Mouse (Mus musculus) macrophage (primary cell): ENCODE results near the gene Vmn1r15. TPM values are rescaled to one million over a fixed set of nuclear protein-coding genes. Genes with fewer than 3 reads are reported as not detected.

Experiments used
- H3K27ac ChIP-seq: fragments of 350-480 bp; formaldehyde crosslinking; 2 replicates; pipeline ENCODE4 v1.9.0; 2021
- H3K36me3 ChIP-seq: fragments of 350-480 bp; formaldehyde crosslinking; 2 replicates; pipeline ENCODE4 v1.9.0; 2021; ENCODE audit errors: inconsistent target
- H3K4me3 ChIP-seq: fragments of 350-480 bp; formaldehyde crosslinking; 2 replicates; pipeline ENCODE4 v1.9.0; 2021; ENCODE audit errors: inconsistent target
- H3K79me2 ChIP-seq: fragments of 350-480 bp; formaldehyde crosslinking; 2 replicates; pipeline ENCODE4 v1.9.0; 2021; ENCODE audit errors: inconsistent target
- WGBS: methylation state at CpG from one replicate; pipeline ENCODE4 v1.1.7; 2026; ENCODE audit warnings: inconsistent platforms; ENCODE audit not compliant: missing documents; 5-methylcytosine and 5-hydroxymethylcytosine counted together
- polyA plus RNA-seq: library from polyadenylated mRNA; stranded (reverse); fragments of 250-400 nt; gene quantifications from 3 replicates; pipeline ENCODE4 v1.2.4, GENCODE M21; 2018; ENCODE audit warnings: inconsistent platforms
- total RNA-seq, 78 experiments: library from RNA; depleted of rRNA; stranded (reverse); fragments of 250-400 nt; gene quantifications; 1 replicate in 9 of 78; 2 replicates in 24 of 78; 3 replicates in 43 of 78; 4 replicates in 2 of 78; pipeline ENCODE4 v1.2.4; 2018; ENCODE audit warnings: inconsistent platforms in 56 of 78

Vmn1r15 gene
- total RNA-seq (2018; cell fraction: chromatin; rRNA removed) = not detected
- total RNA-seq (2018; cell fraction: cytosol; rRNA removed) = not detected
- not detected for total RNA-seq (2018; cell fraction: nucleus; rRNA removed)
- not detected in 3 replicates for polyA plus RNA-seq

- H3K79me2 ChIP-seq = no peaks in the 10 kb centered on the region
Measured at GRCm38 (mm10) chr6:57257652-57258051, at the start of gene Vmn1r15. Gene Vmn1r15 (plus strand): TSS chr6:57257952.

GRCm38 (mm10) chr6:57231386-57231785 lies 26.4 kb upstream of the Vmn1r15 start, which contains the start of gene Vmn1r14:
Gene Vmn1r14 (plus strand): TSS chr6:57231686.
- Histone ChIP-seq H3K4me3 (no peak within 1 kb of the TSS), H3K36me3 (no peaks in the 10 kb centered on the region), H3K79me2 (no peaks in the 10 kb centered on the region), H3K27ac (no peak within 1 kb of the TSS)
- WGBS = 84% methylated on average over 3 of the region's 3 CpGs

More at GRCm38 (mm10) chr6:57257652-57258051, at the start of gene Vmn1r15:
- no CpG with 5 or more reads among the region's 1 CpGs for WGBS
- Histone ChIP-seq H3K4me3 (no peak within 1 kb of the TSS), H3K36me3 (no peaks in the 10 kb centered on the region), H3K27ac (no peak within 1 kb of the TSS)

- WGBS = 87% methylated on average over 2 of the region's 2 CpGs
- H3K36me3 ChIP-seq = no peaks in the 10 kb centered on the region
- no peak overlapping the region for H3K27ac ChIP-seq
- H3K4me3 ChIP-seq = no peak overlapping the region
- no peaks in the 10 kb centered on the region for H3K79me2 ChIP-seq
Measured at GRCm38 (mm10) chr6:57260990-57261389, 3.2 kb downstream of the Vmn1r15 start.

DNA sequence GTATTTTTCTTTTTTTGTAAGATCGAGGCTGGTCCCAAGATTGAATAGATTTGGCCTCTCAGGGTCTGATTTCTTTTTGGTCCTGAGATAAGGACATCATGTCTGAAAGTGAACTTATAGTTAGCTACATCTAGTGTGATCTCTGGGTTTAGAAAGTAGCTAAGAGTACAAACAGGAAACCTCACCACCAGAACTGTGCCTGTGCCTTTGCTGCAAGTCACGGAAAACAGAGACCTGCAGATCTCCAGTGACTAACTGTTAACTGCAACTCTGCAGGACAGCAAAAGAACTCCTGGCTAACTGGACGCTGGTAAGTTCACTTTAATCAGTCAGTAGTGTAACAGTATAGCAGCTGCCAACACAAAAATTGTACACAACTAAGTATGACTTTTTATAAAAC lies 14.1 kb downstream of the Vmn1r15 start:
- H3K79me2 ChIP-seq = no peaks in the 10 kb centered on the region
- no peak overlapping the region for H3K27ac ChIP-seq
- H3K4me3 ChIP-seq = no peak overlapping the region
- WGBS = 15% methylated on average over 3 of the region's 3 CpGs
- H3K36me3 ChIP-seq = no peaks in the 10 kb centered on the region

- no peaks in the 10 kb centered on the region for H3K79me2 ChIP-seq
- H3K36me3 ChIP-seq = no peaks in the 10 kb centered on the region
- no peak overlapping the region for H3K4me3 ChIP-seq
- no peak overlapping the region for H3K27ac ChIP-seq
Measured at GRCm38 (mm10) chr6:57272517-57272916, 14.8 kb downstream of the Vmn1r15 start.

DNA sequence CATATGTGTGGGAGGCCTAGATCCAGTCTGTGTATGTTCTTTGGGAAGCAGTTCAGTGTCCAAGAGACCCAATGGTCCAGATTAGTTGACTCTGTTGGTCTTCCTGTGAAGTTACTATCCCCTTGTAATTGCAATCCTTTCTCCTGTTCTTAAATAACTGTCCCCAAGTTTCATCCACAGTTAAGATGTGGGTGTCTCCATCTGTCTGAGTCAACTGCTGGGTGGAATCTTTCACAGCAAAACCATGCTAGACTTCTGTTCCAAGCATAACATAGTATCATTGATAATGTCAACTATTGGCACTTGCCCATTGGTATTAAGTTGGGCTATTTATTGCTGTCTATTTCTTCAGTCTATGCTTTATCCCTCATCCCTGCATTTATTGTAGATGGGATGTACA lies 21.2 kb downstream of the Vmn1r15 start:
- H3K4me3 ChIP-seq = no peak overlapping the region
- no peaks in the 10 kb centered on the region for H3K36me3 ChIP-seq
- H3K79me2 ChIP-seq = no peaks in the 10 kb centered on the region
- H3K27ac ChIP-seq = no peak overlapping the region

Other genes starting within 250 kb of the Vmn1r15 start
- not detected in 3 replicates for gene Vmn1r7, start 232.6 kb upstream of the Vmn1r15 start, polyA plus RNA-seq
- not detected in 3 replicates for gene Vmn1r8, start 225.7 kb upstream of the Vmn1r15 start, polyA plus RNA-seq
- gene Vmn1r9, start 191.2 kb upstream of the Vmn1r15 start, polyA plus RNA-seq = not detected in 3 replicates
- gene Vmn1r10, start 148.5 kb upstream of the Vmn1r15 start, polyA plus RNA-seq = not detected in 3 replicates
- gene Vmn1r11, start 124.5 kb upstream of the Vmn1r15 start, polyA plus RNA-seq = not detected in 3 replicates
- not detected in 3 replicates for gene Vmn1r12, start 101.0 kb upstream of the Vmn1r15 start, polyA plus RNA-seq
- not detected in 3 replicates for gene Vmn1r13, start 54.7 kb upstream of the Vmn1r15 start, polyA plus RNA-seq
- gene Vmn1r14, start 26.3 kb upstream of the Vmn1r15 start, polyA plus RNA-seq = not detected in 3 replicates
- not detected in 3 replicates for gene Vmn1r16, start 71.5 kb downstream of the Vmn1r15 start, polyA plus RNA-seq
- gene Vmn1r17, start 105.8 kb downstream of the Vmn1r15 start, polyA plus RNA-seq = not detected in 3 replicates
- gene Vmn1r18, start 137.8 kb downstream of the Vmn1r15 start, polyA plus RNA-seq = not detected in 3 replicates
- gene Vmn1r19, start 145.8 kb downstream of the Vmn1r15 start, polyA plus RNA-seq = not detected in 3 replicates
- gene Vmn1r20, start 171.0 kb downstream of the Vmn1r15 start, polyA plus RNA-seq = not detected in 3 replicates